Mouse (Mus musculus): Measurements from ENCODE around the gene Il2rb.

The Il2rb gene

GRCm38 (mm10) chr15:78494968-78495406, at the start of gene Il2rb:
Il2rb (minus strand) TSS chr15:78495271.
- DNase-seq (ENCODE audit: low spot score in 2 of 2) = no peak

DNA sequence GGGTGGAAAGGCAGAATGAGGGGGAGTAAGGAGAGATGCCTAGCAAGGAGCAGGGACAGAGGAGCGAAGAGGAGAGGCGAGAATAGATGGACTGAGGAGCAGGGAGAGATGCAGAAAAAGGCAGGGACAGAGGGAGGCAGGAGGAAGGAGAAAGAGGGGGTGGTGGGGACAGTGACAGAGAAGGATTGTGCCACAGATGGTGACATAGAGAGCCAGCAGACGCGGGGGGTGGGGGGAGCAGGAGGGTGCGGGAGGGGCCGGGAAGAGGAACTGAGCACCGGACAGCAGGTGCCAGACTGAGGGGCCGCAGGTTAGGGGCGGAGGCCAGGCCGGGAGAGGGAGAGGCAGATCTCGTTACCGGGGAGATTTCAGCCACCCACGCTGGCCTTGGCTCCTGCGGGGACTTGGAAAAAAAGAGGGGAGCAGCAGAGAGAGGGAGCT, 49.5 kb upstream of the Il2rb start, which contains the start of gene Sstr3:
Sstr3 (minus strand) TSS at position 125 of the 441 bp plus-strand sequence.
- no peak for DNase-seq (ENCODE audit: low spot score in 2 of 2)

DNA sequence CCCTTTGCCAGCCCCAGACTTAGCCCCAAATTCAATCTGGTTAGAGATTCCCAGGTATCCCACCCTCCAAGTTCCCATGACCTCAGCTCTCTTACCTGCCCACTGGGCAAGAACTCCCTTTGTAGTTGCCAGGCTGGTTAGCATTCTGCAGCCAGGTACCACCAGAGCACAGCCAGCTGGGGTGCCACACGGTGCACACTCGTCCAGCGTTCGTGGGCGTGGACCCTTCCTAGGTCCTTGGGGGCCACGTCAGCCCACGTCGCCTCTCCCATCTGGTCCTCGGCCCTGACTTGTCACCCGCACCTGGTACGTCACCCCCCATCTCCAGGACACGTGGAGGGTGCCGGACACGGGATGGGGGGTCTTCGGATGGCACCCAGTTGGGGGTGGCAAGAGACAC, 49.0 kb upstream of the Il2rb start:
- no peak for DNase-seq (ENCODE audit: low spot score in 2 of 2)

- no peak for DNase-seq (ENCODE audit: low spot score in 2 of 2)
These were observed 47.8 kb upstream of the Il2rb start for GRCm38 (mm10) chr15:78542767-78543303.

- DNase-seq (ENCODE audit: low spot score in 2 of 2) = no peak
These were observed 47.2 kb upstream of the Il2rb start for GRCm38 (mm10) chr15:78542098-78542766.

- peak in 1 of 2 experiments; percentile 37 for DNase-seq (ENCODE audit: low spot score in 2 of 2)
These were observed 46.5 kb upstream of the Il2rb start for GRCm38 (mm10) chr15:78541606-78542005.

- DNase-seq (ENCODE audit: low spot score in 2 of 2) = no peak
These were observed 46.0 kb upstream of the Il2rb start for GRCm38 (mm10) chr15:78541036-78541435.

GRCm38 (mm10) chr15:78535723-78536421, 40.8 kb upstream of the Il2rb start:
- no peak for DNase-seq (ENCODE audit: low spot score in 2 of 2)

DNA sequence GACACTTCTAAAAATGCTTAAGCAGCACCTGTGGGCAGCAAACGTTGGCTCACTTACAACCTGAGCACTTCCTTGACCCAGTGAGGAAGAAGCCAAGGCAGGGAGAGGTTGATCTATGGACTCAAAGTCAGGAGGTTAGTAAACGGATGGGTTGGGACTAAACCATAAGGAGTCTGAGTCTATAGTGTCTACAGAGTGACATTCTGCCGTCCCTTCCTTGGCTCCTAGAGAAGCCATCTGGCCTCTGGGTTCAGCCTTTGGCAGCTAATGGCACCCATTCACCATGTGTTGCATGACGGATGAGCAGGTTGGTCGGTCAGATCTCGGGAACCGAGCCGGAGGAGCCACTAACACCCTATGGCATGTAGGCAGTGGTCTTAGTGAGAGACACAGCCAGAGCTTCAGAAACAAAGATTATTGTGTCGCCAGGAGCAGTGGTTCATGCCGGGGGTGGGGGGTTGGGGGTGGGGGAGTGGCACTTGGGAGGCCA, 38.3 kb upstream of the Il2rb start:
- DNase-seq (ENCODE audit: low spot score in 2 of 2) = no peak

DNA sequence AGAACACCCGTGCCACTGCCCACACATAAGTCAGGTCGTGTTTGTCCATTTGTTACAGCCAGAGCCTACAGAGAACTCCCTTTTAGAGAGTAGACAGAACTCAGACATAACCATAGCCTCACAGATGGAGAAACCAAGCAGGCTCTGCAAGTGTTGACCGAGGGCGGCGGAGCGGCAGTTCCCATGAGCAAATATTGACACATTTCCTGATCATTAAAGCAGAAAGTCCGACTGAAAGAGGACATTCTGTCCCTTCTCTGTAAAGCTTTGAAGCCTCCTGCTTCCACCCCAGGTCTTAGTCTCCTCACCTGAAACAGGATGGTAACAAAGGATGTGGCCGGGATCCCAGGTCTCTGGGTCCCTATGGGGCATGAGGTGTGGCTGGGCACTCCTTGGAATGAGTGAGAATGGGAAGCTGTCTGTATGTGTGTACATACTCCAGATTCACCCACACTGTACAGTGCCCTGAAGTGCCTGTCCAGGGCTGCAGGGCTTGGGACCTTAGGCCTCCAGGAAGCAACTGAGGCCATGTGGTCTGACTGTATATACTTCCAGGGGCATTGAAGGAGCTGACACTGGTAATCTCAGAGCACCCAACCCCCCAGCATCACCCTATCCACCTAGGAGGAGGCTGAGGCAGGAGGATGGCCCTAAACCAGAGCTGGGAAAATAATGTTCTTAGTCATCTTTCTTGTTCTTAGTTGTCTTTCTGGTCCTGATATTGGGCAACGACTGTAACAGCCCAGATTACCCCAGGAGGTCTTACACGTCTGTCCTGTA, 37.7 kb upstream of the Il2rb start:
- no peak for DNase-seq (ENCODE audit: low spot score in 2 of 2)

GRCm38 (mm10) chr15:78531901-78532469, 36.9 kb upstream of the Il2rb start:
- DNase-seq (ENCODE audit: low spot score in 2 of 2) = peak; percentile 96 to 100

DNA sequence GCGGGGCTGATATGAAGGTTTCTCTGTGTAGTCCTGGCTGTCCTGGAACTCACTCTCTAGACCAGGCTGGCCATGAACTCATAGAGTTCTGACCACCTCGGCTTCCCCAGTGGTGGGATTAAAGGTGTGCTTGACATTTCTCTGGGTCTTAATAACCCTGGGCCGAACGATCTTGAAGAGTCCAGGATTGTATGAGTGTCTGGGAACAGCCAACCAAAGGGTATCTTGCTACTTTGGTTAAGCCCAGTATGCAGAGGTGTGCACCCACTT, 36.3 kb upstream of the Il2rb start:
- DNase-seq (ENCODE audit: low spot score in 2 of 2) = no peak

DNA sequence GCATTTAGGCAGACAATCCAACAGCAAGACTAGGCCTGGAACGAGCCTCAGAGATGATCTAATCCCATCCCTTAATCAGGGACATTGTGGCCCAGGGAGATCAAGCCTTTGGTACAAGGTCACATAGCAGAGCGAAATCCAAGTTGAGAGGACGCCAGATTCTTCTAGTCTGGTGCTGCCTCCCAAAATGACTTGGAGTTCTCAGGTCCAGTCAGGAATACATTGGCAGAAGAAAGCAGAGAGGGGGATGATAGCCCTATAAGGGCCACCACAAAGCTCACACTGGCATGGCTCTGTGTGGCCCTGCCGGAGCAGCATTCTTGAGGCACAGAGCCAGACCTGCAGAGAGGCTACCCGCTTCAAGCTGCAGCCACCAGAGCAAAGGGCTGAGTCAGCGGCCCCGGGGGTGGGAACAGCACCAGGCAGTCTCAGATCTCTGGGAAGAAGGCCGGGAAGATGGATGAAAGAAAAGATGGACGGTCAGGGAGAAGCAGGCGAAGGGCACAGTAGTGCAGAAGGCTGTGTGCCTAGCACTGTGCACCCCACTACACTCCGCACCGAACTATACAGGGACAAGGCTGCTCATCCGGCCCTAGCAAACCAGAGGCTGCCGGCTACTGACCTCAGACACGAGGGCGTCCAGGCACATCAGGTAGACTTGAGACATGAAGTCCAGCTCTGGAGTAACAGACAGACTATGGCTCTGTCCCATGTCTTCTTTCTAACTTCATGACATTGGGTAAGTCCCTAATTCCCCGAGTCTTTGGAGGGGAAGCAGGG, 35.8 kb upstream of the Il2rb start, which contains the start of gene C1qtnf6:
C1qtnf6 (minus strand) TSS at position 746 of the 780 bp plus-strand sequence.
- DNase-seq (ENCODE audit: low spot score in 2 of 2) = peak; percentile 87

DNA sequence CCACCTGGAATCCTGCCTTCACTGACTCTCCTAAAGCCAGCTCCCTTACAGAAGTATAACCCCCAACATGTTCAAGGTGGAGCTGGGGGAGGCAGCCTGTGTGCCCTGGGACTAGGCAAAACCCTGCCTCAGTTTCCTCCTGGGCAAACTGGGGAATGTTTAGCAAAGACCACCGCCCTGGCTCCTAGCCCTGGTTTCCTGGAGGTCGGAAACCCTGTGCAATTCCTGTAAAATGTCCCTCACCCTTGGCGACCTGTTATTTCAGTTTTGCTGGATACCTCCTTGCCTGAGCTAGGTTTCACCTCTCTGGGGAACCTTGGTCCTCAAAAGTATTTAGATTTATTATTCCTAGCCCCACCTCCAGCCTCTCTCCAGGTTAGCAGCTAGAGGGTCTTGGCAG, 35.1 kb upstream of the Il2rb start:
- DNase-seq (ENCODE audit: low spot score in 2 of 2) = no peak

DNA sequence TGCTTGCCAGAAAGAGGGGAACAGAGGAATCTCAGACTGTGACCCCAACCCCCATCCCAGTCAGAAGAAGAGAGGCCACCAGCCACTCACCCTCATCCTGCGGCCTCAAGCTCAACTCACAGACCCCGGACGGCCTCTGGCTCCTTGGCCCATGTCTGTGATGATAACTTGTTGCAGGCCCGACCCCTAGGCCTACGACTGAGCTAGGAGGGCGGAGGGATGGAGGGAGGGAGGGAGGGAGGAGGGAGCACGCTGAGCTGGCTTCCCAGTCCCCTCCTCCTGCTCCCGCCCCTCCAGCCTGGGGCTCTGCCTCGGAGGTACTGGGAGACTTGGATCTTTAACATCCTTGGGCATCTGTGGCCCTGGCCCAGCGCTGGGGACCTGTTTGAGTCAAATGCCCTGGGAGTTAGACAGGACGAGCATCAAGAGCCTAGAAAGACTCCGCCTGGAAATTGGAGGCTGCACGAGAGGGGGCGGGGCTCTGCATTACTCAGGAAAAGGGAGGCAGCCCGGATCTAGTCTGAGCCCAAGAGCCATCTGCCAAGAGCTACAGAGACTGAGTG, 34.4 kb upstream of the Il2rb start:
- DNase-seq (ENCODE audit: low spot score in 2 of 2) = peak; percentile 82 to 85

- DNase-seq (ENCODE audit: low spot score in 2 of 2) = peak; percentile 76 to 85
These were observed 33.8 kb upstream of the Il2rb start for GRCm38 (mm10) chr15:78528726-78529411.

DNA sequence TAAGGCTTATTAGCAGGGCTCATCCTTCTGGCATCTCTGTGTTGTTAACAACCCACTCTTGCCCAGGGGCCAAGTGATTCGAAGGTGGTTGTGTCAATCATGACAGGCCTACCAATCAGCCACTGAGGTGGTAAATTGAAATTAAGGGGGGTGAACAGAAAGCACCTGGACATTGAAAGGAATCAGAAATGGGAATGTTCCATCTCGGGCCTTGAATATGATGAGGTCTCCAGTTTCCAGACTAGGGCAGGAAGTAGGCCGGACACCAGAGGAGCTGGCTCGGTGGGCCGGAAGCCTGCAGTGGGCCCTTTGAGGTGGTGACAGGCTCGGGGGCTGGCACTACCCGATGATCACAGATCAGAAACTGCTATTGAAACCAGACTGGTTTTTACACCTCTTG, 32.9 kb upstream of the Il2rb start:
- peak; percentile 65 to 80 for DNase-seq (ENCODE audit: low spot score in 2 of 2)

DNA sequence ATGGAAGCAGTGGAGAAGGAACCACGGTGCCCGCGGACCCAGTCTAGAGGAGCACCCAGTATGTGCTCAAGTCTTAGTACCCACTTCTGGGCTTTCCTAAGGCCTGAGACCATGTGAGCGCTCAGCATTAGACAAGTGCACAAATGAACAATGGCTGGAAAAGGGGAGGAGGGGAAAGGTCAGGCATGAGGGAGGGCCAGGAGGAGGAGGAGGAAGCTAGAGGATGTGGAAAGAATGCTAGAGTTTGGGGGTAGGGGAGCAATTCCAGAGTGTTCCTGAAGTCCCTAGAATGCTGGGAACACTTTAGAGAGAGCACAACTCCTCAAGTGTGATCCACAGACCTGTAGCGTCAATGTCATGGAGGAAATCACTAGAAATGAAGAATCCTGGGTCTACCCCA, 29.1 kb upstream of the Il2rb start:
- no peak for DNase-seq (ENCODE audit: low spot score in 2 of 2)

- no peak for DNase-seq (ENCODE audit: low spot score in 2 of 2)
These were observed 26.8 kb upstream of the Il2rb start for GRCm38 (mm10) chr15:78521892-78522291.

DNA sequence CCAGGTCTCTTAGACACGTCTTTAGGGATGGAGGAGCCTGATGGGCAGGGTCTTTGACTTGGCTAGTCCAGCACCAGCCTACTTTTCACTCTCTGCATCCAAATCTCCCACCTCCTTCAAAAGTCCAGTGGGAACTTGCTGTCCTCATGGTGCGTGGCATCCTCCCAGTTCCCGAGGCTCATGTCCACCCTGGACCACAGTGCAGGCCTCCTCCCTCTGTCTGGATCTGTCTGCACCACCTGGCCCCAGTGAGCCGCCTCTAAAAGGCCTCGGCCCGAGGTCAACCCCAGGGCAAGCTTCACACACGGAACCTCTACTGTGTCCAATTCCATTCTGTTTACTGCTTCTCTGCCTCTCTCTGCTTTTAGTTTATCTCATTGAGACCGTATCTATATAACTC, 26.3 kb upstream of the Il2rb start:
- no peak for DNase-seq (ENCODE audit: low spot score in 2 of 2)

Measured in heart, adult 9 months (tissue).